Mouse (Mus musculus) layer of hippocampus, adult 9-10 months (tissue): ENCODE data around the gene Lclat1.

ENCODE experiments used
- DNase-seq: peaks from one replicate; pipeline ENCODE4 v3.0.0; 2022; ENCODE audit warnings: low spot score

The Lclat1 gene

DNA sequence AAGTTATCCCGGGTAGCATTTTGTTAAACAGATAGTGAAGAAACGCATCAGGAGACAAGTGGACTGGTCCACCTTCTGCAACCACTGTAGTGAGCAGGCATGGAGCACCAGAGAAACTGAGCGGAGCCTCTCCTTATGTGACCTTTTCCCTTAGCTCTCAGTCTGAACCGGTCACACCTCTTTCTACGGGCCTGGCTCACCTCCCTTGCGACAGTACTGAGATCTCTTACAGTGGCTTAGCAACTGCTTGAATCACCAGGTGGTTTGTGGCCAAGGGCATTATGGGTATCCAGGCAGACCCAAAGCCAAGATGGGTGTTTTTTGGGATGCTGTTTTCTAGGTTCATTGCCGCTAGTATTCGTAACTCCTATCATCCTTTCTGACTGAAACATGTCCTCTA, 16.4 kb upstream of the Lclat1 start:
- DNase-seq = no peak

DNA sequence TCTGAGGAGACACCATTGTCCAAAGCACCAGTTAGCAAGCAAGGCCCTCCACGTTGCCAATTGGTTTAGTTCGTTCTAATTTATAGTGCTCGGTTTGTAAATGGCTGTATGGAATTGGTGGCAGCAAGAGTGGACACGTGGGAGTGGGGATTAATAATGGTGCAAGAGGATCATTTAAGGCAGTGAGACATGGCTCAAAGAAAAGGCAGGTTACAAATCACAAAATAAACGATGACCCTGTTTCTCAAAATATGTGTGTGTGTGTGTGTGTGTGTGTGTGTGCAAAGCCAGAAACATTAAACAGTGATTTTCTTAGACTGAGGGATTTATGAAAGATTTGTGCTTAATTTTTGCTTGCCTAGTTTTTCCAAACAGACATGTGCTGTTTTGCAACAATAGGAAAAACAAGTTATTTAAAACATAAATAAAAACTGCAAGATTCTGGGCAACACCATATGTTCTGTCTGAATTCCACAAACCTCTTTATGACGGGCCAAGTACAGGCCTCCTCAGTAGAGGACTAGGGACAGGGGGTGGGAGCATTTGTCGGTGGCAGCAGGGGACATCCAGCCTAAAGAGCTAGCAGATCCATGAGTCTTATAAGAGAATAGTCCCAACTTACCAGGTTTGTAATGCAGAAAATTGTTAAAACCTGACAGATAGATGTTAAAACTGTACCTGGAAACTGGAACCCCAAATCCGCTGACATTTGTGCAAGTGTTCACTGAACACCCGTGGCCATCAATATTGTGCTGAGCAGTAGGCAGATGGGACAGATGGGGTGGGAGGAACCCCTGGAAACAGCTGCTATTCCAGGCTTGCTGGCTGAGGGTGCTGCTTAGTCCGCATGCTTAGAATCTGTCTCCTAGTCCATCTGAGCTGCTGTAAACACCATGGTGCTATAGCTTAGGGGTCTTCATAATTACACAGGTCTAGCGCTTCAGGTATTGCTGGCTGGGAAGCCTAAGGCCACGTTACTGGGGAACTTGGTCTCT, 15.4 kb upstream of the Lclat1 start:
- DNase-seq = no peak

GRCm38 (mm10) chr17:73095070-73095469, 12.7 kb upstream of the Lclat1 start:
- DNase-seq = no peak

DNA sequence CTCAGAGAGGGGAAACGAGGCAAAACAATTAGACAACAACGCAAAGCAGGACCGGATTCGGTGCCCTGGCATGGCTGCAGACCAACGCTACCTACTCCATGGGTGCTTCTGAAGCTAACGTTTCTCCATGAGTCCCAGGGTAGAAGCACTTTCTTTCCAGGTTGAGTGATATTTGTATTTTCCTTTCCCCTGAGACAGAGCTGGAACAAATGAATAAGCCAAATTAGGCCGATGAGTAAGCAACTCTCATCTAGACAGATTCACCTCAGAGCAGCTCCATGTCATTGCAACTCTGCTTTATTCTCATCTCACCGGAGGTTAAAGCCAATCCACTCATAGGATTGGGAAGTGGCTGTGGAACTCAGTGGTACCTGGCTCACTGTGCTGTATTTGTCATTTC, 12.2 kb upstream of the Lclat1 start:
- DNase-seq = no peak

DNA sequence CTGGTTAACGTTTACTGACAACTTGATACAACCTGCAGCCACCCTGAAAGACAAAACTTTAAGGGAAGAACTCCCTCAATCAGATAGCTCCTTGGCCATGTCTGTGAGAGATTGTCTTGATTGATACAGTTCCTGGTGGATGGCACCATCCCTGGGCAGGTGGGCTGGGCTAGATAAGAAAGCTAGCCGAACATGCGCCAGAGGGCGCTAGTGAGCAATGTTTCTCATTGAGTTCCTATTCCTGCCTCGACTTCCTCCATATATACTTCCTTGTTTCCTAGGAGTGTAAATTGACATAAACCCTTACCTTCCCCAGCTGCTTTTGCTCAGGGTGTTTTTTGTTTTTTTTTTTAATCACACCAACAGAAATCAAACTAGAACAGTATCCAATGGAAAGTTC, 11.3 kb upstream of the Lclat1 start:
- no peak for DNase-seq

GRCm38 (mm10) chr17:73098636-73099035, 9.1 kb upstream of the Lclat1 start:
- no peak for DNase-seq

- DNase-seq = no peak
These were observed 7.4 kb upstream of the Lclat1 start for GRCm38 (mm10) chr17:73100396-73100795.

DNA sequence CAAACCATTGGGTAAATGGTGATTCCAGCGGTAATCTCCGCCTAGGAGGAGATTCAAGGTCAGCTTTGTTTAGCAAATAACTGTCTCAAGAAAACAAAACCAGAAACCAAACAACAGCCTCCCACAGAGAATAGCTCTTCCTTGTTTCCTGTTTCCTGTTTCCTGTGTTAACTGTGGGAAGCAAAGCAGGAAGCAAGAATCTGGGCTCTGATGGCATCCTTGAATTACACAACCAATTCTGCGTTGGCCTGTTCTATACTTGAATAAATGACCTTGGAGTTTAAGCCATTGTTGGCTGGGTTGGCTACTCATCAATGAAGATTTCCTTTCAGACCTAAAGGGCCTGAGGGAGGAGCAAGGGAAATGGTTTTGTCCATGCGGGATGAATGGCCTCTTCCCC, 5.2 kb upstream of the Lclat1 start:
- no peak for DNase-seq

GRCm38 (mm10) chr17:73108170-73108887, 544 bp downstream of the Lclat1 start:
- DNase-seq = no peak

DNA sequence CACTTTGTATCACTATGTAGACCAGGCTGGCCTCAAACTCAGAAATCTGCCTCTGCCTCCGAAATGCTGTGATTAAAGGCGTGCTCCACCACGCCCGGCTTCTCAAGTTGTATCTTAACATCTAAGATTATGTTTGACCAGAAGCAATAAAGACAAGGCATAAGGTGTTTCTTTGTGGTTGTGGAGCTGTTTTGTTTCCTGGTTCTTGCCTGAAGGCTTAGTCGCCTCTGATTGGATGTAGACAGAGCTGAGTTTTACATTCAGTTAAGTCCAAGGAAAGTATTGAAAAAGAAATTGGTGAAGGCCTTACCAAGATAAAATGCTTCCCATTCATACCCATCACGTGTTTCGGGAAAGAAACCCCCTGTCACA, 1.1 kb downstream of the Lclat1 start:
- no peak for DNase-seq

DNA sequence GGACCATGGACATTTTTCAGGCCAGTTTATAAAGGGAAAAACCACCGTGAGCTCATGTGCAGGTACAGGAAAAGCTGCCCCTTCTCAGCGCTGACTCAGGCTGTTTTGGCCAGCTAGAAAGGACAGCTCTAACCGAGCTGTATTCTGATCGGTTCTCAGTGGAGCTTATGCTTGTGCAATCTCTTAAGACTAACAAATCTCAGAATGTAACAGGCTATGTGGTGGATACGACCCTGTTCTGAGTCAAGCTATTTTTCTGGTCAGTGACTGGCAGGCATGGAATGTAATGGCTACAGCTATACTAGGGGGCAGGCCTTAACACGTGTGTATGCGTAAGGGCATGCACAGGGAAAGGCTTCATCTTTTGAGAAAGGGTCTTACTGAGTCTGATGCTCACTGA, 4.3 kb downstream of the Lclat1 start:
- DNase-seq = no peak

- no peak for DNase-seq
These were observed 4.8 kb downstream of the Lclat1 start for GRCm38 (mm10) chr17:73112601-73113000.

GRCm38 (mm10) chr17:73113230-73113629, 5.4 kb downstream of the Lclat1 start:
- DNase-seq = no peak

DNA sequence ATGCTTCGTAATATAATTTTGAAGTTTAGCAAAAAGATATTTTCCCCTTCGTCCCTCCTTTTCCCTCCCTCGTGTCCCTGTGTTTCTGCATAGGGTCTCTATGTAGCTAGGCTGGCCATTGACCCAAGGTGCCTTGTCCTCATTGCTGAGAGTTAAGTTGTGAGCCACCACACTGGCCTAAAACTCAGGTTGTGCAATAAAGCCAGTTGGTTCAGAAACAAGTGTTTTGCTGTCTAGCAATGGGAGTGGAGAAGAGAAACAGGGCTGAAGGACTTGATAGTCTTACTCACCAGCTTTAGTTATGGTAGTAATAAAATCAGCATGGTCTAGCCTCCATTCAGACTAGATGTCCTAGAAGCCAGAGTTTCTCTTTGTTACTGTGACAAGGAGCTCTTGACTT, 10.3 kb downstream of the Lclat1 start:
- DNase-seq = no peak

DNA sequence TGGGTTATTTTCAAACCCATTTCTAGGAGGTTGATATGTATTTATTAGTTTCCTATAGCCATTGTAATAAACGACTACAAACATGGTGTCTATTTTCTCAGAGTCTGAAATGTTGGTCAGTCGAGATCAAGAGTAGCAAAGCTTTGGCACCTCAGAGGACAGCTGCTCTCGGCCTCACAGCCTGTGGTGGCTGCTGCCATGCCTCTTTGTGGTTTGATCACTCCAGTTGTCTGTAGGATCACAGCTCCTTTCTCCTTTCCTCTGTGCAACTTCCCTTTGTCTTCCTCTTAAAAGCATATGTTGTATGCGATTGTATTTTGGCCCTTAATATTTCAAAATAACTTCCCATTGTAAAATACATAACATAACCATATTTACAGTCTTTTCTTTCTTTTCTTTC, 10.9 kb downstream of the Lclat1 start:
- no peak for DNase-seq

DNA sequence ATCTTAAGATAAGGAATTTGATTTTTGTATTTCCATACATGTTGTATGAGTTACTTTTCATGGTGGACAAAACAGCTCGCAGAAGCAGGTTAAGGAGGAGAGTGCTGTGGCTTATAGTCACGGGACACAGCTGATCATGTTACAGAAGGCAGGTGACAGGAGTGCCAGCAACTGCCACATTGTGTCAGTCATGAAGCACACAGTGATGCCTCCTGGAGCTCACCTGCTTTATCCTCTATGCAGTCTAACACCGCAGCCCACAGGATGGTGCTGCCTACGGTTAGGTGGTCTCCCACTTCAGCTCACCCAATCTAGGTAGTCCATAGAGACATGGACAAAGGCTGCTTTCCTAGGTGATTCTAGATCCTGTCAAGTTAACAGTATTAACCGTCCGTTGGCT, 11.4 kb downstream of the Lclat1 start:
- DNase-seq = no peak

GRCm38 (mm10) chr17:73120545-73120944, 12.8 kb downstream of the Lclat1 start:
- no peak for DNase-seq

DNA sequence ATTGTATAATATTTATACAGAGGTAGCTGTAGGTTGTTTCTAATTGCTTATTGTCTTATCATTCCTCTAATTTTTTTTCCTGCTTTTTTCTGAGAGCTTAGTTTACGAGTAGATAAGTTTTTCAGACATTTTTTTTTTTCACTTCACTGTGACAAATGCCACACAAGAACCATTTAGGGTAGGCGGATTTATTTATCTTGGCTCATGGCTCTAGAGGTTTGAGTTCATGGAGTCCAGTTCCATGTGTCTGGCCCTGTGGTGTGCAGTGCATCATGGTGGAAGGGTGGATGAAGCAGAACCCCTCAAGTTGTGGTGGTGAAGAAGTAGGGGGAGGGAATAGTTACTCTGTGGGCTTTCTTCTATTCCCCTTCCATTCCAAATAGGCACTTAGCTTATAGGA, 13.9 kb downstream of the Lclat1 start:
- DNase-seq = no peak

DNA sequence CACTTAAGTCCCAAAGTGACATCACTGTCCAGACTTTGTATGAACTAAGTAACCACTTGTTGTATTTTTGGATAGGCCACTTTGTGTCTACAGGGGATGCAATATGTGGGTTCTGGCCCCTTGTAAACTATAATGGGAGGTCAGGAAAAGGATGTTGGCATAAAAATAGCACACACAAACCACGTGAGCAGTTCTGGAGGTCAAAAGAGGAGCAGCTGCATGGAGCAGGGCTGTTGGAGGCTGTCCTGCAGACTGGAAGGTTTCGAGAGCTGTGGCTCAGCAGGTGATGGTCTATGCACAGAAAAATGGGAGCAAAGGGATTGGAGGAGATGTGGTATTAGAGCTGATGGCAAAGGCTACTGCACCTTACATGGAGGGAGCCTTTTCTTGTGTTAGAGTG, 18.6 kb downstream of the Lclat1 start:
- DNase-seq = no peak

GRCm38 (mm10) chr17:73126903-73127302, 19.1 kb downstream of the Lclat1 start:
- no peak for DNase-seq

- no peak for DNase-seq
These were observed 29.0 kb downstream of the Lclat1 start for GRCm38 (mm10) chr17:73136562-73137484.

DNA sequence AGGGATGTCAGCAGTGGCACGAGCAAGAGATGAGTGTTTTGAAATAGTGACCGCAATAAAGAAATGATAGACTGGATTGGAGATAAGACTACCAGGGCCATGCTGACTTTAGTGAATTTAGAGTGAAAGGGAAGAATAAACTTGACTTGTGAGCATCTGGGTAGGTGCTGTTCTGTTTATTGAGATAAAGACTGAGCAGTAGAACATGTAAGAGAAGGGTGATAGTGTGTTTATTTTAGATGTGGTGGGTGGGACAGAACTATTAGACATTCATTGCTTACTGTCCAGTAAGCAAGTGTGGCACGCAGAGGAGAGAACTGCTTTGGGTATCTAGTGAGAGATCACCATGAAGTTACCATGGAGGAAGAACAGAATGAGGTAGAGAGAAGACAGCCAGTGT, 30.4 kb downstream of the Lclat1 start:
- DNase-seq = no peak
